Mouse (Mus musculus): ENCODE results near the gene Smarca4. TPM values are rescaled to one million over a fixed set of nuclear protein-coding genes. Genes with fewer than 3 reads are reported as not detected.

The Smarca4 gene
- polyA plus RNA-seq, 1 experiment from 2014 or later = 47.2 TPM

GRCm38 (mm10) chr9:21604119-21604518, 11.8 kb upstream of the Smarca4 start:
- no peaks in the 10 kb centered on the region for H3K9me3 ChIP-seq (replicated peaks)
- WGBS (ENCODE audit: insufficient replicate concordance) = 69% methylated on average over 5 of the region's 5 CpGs
- no peak overlapping the region for H3K4me3 ChIP-seq
- no peak overlapping the region for H3K4me2 ChIP-seq
- no peak overlapping the region for H3K9ac ChIP-seq
- H3K36me3 ChIP-seq = no peaks in the 10 kb centered on the region
- peaks cover 24% of the 10 kb centered on the region for H3K4me1 ChIP-seq
- no peaks in the 10 kb centered on the region for H3K27me3 ChIP-seq (replicated peaks)
- H3K27ac ChIP-seq = no peak overlapping the region
- no peak for ATAC-seq

- H3K4me1 ChIP-seq = peaks cover 13% of the 10 kb centered on the region
- 79% methylated on average over 5 of the region's 5 CpGs for WGBS (ENCODE audit: insufficient replicate concordance)
- no peak for ATAC-seq
- no peaks in the 10 kb centered on the region for H3K36me3 ChIP-seq
- no peak overlapping the region for H3K9ac ChIP-seq
- no peaks in the 10 kb centered on the region for H3K9me3 ChIP-seq (replicated peaks)
- H3K27ac ChIP-seq = no peak overlapping the region
- H3K4me3 ChIP-seq = no peak overlapping the region
- H3K4me2 ChIP-seq = no peak overlapping the region
- no peaks in the 10 kb centered on the region for H3K27me3 ChIP-seq (replicated peaks)
Measured at GRCm38 (mm10) chr9:21605865-21606264, 10.1 kb upstream of the Smarca4 start.

- H3K36me3 ChIP-seq = no peaks in the 10 kb centered on the region
- H3K27ac ChIP-seq = no peak overlapping the region
- no peak overlapping the region for H3K4me2 ChIP-seq
- peaks cover 6% of the 10 kb centered on the region; the same call in 1 of the 2 replicates for H3K4me1 ChIP-seq
- WGBS (ENCODE audit: insufficient replicate concordance) = 36% methylated on average over 1 of the region's 1 CpGs
- no peak overlapping the region for H3K9ac ChIP-seq
- no peaks in the 10 kb centered on the region for H3K27me3 ChIP-seq (replicated peaks)
- no peak overlapping the region for H3K4me3 ChIP-seq
- no peaks in the 10 kb centered on the region for H3K9me3 ChIP-seq (replicated peaks)
- ATAC-seq = no peak
Measured at GRCm38 (mm10) chr9:21606648-21607047, 9.3 kb upstream of the Smarca4 start.

GRCm38 (mm10) chr9:21609861-21610260, 6.1 kb upstream of the Smarca4 start:
- no peak overlapping the region for H3K27ac ChIP-seq
- H3K4me2 ChIP-seq = no peak overlapping the region
- H3K4me3 ChIP-seq = no peak overlapping the region
- ATAC-seq = peak; percentile 42; the same call in 1 of the 2 replicates
- WGBS (ENCODE audit: insufficient replicate concordance) = 75% methylated on average over 1 of the region's 1 CpGs
- no peak overlapping the region for H3K9ac ChIP-seq
- no peaks in the 10 kb centered on the region for H3K27me3 ChIP-seq (replicated peaks)
- no peaks in the 10 kb centered on the region for H3K9me3 ChIP-seq (replicated peaks)
- peaks cover 19% of the 10 kb centered on the region for H3K4me1 ChIP-seq
- H3K36me3 ChIP-seq = no peaks in the 10 kb centered on the region

GRCm38 (mm10) chr9:21614864-21615616, 929 bp upstream of the Smarca4 start:
- H3K27ac ChIP-seq = peak overlapping the region; percentile 93
- H3K9me3 ChIP-seq (replicated peaks) = no peaks in the 10 kb centered on the region
- ATAC-seq = no peak
- H3K4me2 ChIP-seq = peak overlapping the region; percentile 84
- no peaks in the 10 kb centered on the region for H3K27me3 ChIP-seq (replicated peaks)
- H3K4me1 ChIP-seq = peaks cover 52% of the 10 kb centered on the region
- peak overlapping the region; percentile 77 for H3K9ac ChIP-seq
- peaks cover 16% of the 10 kb centered on the region for H3K36me3 ChIP-seq
- H3K4me3 ChIP-seq = peak overlapping the region; percentile 91
- WGBS (ENCODE audit: insufficient replicate concordance) = 55% methylated on average over 15 of the region's 15 CpGs

GRCm38 (mm10) chr9:21616232-21616781, 338 bp downstream of the Smarca4 start:
- ATAC-seq = peak; percentile 63
- H3K4me1 ChIP-seq = peaks cover 55% of the 10 kb centered on the region
- H3K9ac ChIP-seq = peak overlapping the region; percentile 91
- H3K27me3 ChIP-seq (replicated peaks) = no peaks in the 10 kb centered on the region
- peak overlapping the region; percentile 91 for H3K4me3 ChIP-seq
- WGBS (ENCODE audit: insufficient replicate concordance) = under 1% methylated on average over 55 of the region's 57 CpGs
- peak overlapping the region; percentile 84 for H3K4me2 ChIP-seq
- no peaks in the 10 kb centered on the region for H3K9me3 ChIP-seq (replicated peaks)
- H3K27ac ChIP-seq = peak overlapping the region; percentile 92
- peaks cover 17% of the 10 kb centered on the region for H3K36me3 ChIP-seq

- WGBS (ENCODE audit: insufficient replicate concordance) = 2% methylated on average over 10 of the region's 10 CpGs
- no peaks in the 10 kb centered on the region for H3K27me3 ChIP-seq (replicated peaks)
- H3K4me1 ChIP-seq = peaks cover 62% of the 10 kb centered on the region
Measured at GRCm38 (mm10) chr9:21617066-21617465, 1.1 kb downstream of the Smarca4 start.

GRCm38 (mm10) chr9:21620229-21620628, 4.3 kb downstream of the Smarca4 start:
- 80% methylated on average over 4 of the region's 4 CpGs for WGBS (ENCODE audit: insufficient replicate concordance)
- H3K36me3 ChIP-seq = peaks cover 23% of the 10 kb centered on the region
- no peak for ATAC-seq
- H3K27me3 ChIP-seq (replicated peaks) = no peaks in the 10 kb centered on the region
- H3K9me3 ChIP-seq (replicated peaks) = no peaks in the 10 kb centered on the region
- no peak overlapping the region for H3K4me3 ChIP-seq
- peaks cover 71% of the 10 kb centered on the region for H3K4me1 ChIP-seq
- H3K9ac ChIP-seq = no peak overlapping the region
- no peak overlapping the region for H3K27ac ChIP-seq
- H3K4me2 ChIP-seq = no peak overlapping the region

More at GRCm38 (mm10) chr9:21617066-21617465, 1.1 kb downstream of the Smarca4 start:
- Histone ChIP-seq H3K27ac (peak overlapping the region; percentile 92), H3K9ac (peak overlapping the region; percentile 91), H3K4me3 (peak overlapping the region; percentile 91), H3K4me2 (peak overlapping the region; percentile 84), H3K36me3 (peaks cover 20% of the 10 kb centered on the region), H3K9me3 (replicated peaks) (no peaks in the 10 kb centered on the region)
- ATAC-seq = no peak

GRCm38 (mm10) chr9:21622676-21623075, 6.7 kb downstream of the Smarca4 start:
- H3K36me3 ChIP-seq = peaks cover 23% of the 10 kb centered on the region
- no peak overlapping the region for H3K4me2 ChIP-seq
- 70% methylated on average over 1 of the region's 1 CpGs for WGBS (ENCODE audit: insufficient replicate concordance)
- ATAC-seq = peak; percentile 73
- H3K4me3 ChIP-seq = no peak overlapping the region
- H3K27ac ChIP-seq = no peak overlapping the region
- no peaks in the 10 kb centered on the region for H3K9me3 ChIP-seq (replicated peaks)
- H3K4me1 ChIP-seq = peaks cover 66% of the 10 kb centered on the region
- H3K9ac ChIP-seq = no peak overlapping the region
- H3K27me3 ChIP-seq (replicated peaks) = no peaks in the 10 kb centered on the region

- Histone ChIP-seq H3K4me1 (peaks cover 41% of the 10 kb centered on the region), H3K4me3 (no peak overlapping the region), H3K27me3 (replicated peaks) (no peaks in the 10 kb centered on the region), H3K27ac (no peak overlapping the region), H3K4me2 (no peak overlapping the region), H3K36me3 (peaks cover 8% of the 10 kb centered on the region), H3K9ac (no peak overlapping the region), H3K9me3 (replicated peaks) (no peaks in the 10 kb centered on the region)
- no peak for ATAC-seq
- WGBS (ENCODE audit: insufficient replicate concordance) = 81% methylated on average over 10 of the region's 10 CpGs
Measured at GRCm38 (mm10) chr9:21625342-21626339, 9.7 kb downstream of the Smarca4 start.

- no peak overlapping the region for H3K27ac ChIP-seq
- H3K36me3 ChIP-seq = peaks cover 12% of the 10 kb centered on the region
- H3K9ac ChIP-seq = no peak overlapping the region
- H3K4me3 ChIP-seq = no peak overlapping the region
- H3K4me1 ChIP-seq = peaks cover 34% of the 10 kb centered on the region
- H3K9me3 ChIP-seq (replicated peaks) = no peaks in the 10 kb centered on the region
- ATAC-seq = no peak
- no peak overlapping the region for H3K4me2 ChIP-seq
- no peaks in the 10 kb centered on the region for H3K27me3 ChIP-seq (replicated peaks)
Measured at GRCm38 (mm10) chr9:21626571-21626970, 10.6 kb downstream of the Smarca4 start.
